Mouse (Mus musculus): ENCODE results near the gene 2810408A11Rik. TPM values are rescaled to one million over a fixed set of nuclear protein-coding genes. Genes with fewer than 3 reads are reported as not detected.

2810408A11Rik gene
- total RNA-seq, 2 experiments from 2014 or later, result 0.17 to 0.58 TPM

GRCm38 (mm10) chr11:69850754-69851153, 50.0 kb downstream of the 2810408A11Rik start:
- DNase-seq (ENCODE audit: low spot score in 2 of 2), result no peak

- no peak for DNase-seq (ENCODE audit: low spot score in 2 of 2)
These were observed 50.9 kb downstream of the 2810408A11Rik start for GRCm38 (mm10) chr11:69849884-69850283.

- DNase-seq (ENCODE audit: low spot score in 2 of 2), result no peak
These were observed 51.7 kb downstream of the 2810408A11Rik start for GRCm38 (mm10) chr11:69849128-69849527.

- no peak for DNase-seq (ENCODE audit: low spot score in 2 of 2)
These were observed 52.8 kb downstream of the 2810408A11Rik start for GRCm38 (mm10) chr11:69848021-69848420.

Small RNAs within 50 kb of the gene (microRNA-seq; reads per million reads assigned to microRNA genes)
- 0 reads per million in 2 experiments for gene Mir6924

Other genes with a start within 250 kb of the 2810408A11Rik start
- gene Sox15, start 245.7 kb downstream of the 2810408A11Rik start, total RNA-seq (2021), result not detected
- 10 to 100 TPM; 56.2 to 60.3 TPM for gene Mpdu1, start 238.3 kb downstream of the 2810408A11Rik start, total RNA-seq (2021)
- 10 to 100 TPM; 13.1 to 13.8 TPM for gene Cd68, start 234.8 kb downstream of the 2810408A11Rik start, total RNA-seq (2021)
- gene Eif4a1, start 228.6 kb downstream of the 2810408A11Rik start, total RNA-seq (2021), result 100 to 1,000 TPM; 325 to 357 TPM
- 10 to 100 TPM; 96.1 to 97.5 TPM for gene Senp3, start 218.9 kb downstream of the 2810408A11Rik start, total RNA-seq (2021)
- gene Tnfsf13, start 215.2 kb downstream of the 2810408A11Rik start, total RNA-seq (2021), result 1 to 10 TPM; 1.9 to 2.0 TPM
- gene Tnfsf12, start 205.1 kb downstream of the 2810408A11Rik start, total RNA-seq (2021), result 10 to 100 TPM; 11.4 to 12.4 TPM
- 1 to 10 TPM; 1.2 to 1.6 TPM for gene Tnfsfm13, start 204.9 kb downstream of the 2810408A11Rik start, total RNA-seq (2021)
- gene Polr2a, start 142.3 kb downstream of the 2810408A11Rik start, total RNA-seq (2021), result 10 to 100 TPM; 55.6 to 55.9 TPM
- not detected for gene Slc35g3, start 139.0 kb downstream of the 2810408A11Rik start, total RNA-seq (2021)
- gene Zbtb4, start 135.1 kb downstream of the 2810408A11Rik start, total RNA-seq (2021), result 100 to 1,000 TPM; 147 to 152 TPM
- 1 to 10 TPM in 1 of 2 experiments, under 1 TPM in 1; 0.52 to 1.0 TPM for gene Chrnb1, start 105.0 kb downstream of the 2810408A11Rik start, total RNA-seq (2021)
- gene Fgf11, start 99.1 kb downstream of the 2810408A11Rik start, total RNA-seq (2021), result 10 to 100 TPM; 27.4 to 27.6 TPM
- not detected for gene Tmem102, start 95.4 kb downstream of the 2810408A11Rik start, total RNA-seq (2021)
- gene Gm39566, start 85.7 kb downstream of the 2810408A11Rik start, total RNA-seq (2021), result not detected
- not detected for gene Spem2, start 82.5 kb downstream of the 2810408A11Rik start, total RNA-seq (2021)
- gene Spem1, start 78.8 kb downstream of the 2810408A11Rik start, total RNA-seq (2021), result under 1 TPM in 1 of 2 experiments, not detected in 1; 0.62 TPM
- 100 to 1,000 TPM; 191 to 196 TPM for gene Nlgn2, start 63.2 kb downstream of the 2810408A11Rik start, total RNA-seq (2021)
- gene Tmem256, start 62.5 kb downstream of the 2810408A11Rik start, total RNA-seq (2021), result 100 to 1,000 TPM; 110 to 117 TPM
- gene Plscr3, start 54.6 kb downstream of the 2810408A11Rik start, total RNA-seq (2021), result 10 to 100 TPM; 15.9 to 16.1 TPM
- gene Tnk1, start 42.3 kb downstream of the 2810408A11Rik start, total RNA-seq (2021), result not detected
- gene Tmem95, start 23.0 kb downstream of the 2810408A11Rik start, total RNA-seq (2021), result not detected
- gene Kctd11, start 19.6 kb downstream of the 2810408A11Rik start, total RNA-seq (2021), result 1 to 10 TPM; 1.3 to 1.4 TPM
- not detected for gene Acap1, start 5.4 kb downstream of the 2810408A11Rik start, total RNA-seq (2021)
- gene Neurl4, start 85 bp upstream of the 2810408A11Rik start, total RNA-seq (2021), result 100 to 1,000 TPM; 108 to 114 TPM
- 10 to 100 TPM; 35.7 to 36.1 TPM for gene Gps2, start 12.9 kb upstream of the 2810408A11Rik start, total RNA-seq (2021)
- gene Eif5a, start 21.0 kb upstream of the 2810408A11Rik start, total RNA-seq (2021), result 100 to 1,000 TPM; 438 to 463 TPM
- 1 to 10 TPM; 8.7 to 9.2 TPM for gene Ybx2, start 34.8 kb upstream of the 2810408A11Rik start, total RNA-seq (2021)
- gene Slc2a4, start 47.2 kb upstream of the 2810408A11Rik start, total RNA-seq (2021), result 1 to 10 TPM; 3.4 to 3.5 TPM
- gene Cldn7, start 63.8 kb upstream of the 2810408A11Rik start, total RNA-seq (2021), result not detected
- gene Ctdnep1, start 80.2 kb upstream of the 2810408A11Rik start, total RNA-seq (2021), result 100 to 1,000 TPM; 110 to 111 TPM
- 10 to 100 TPM; 76.7 to 80.1 TPM for gene Elp5, start 81.5 kb upstream of the 2810408A11Rik start, total RNA-seq (2021)
- 100 to 1,000 TPM; 238 to 240 TPM for gene Gabarap, start 90.2 kb upstream of the 2810408A11Rik start, total RNA-seq (2021)
- gene Phf23, start 94.8 kb upstream of the 2810408A11Rik start, total RNA-seq (2021), result 10 to 100 TPM; 50.3 TPM
- gene Dvl2, start 99.6 kb upstream of the 2810408A11Rik start, total RNA-seq (2021), result 10 to 100 TPM; 33.0 to 38.7 TPM
- gene Acadvl, start 114.4 kb upstream of the 2810408A11Rik start, total RNA-seq (2021), result 10 to 100 TPM; 56.4 to 67.1 TPM
- gene Dlg4, start 116.0 kb upstream of the 2810408A11Rik start, total RNA-seq (2021), result 100 to 1,000 TPM; 846 to 862 TPM
- gene Asgr1, start 153.1 kb upstream of the 2810408A11Rik start, total RNA-seq (2021), result under 1 TPM; 0.84 to 0.99 TPM
- gene Asgr2, start 191.7 kb upstream of the 2810408A11Rik start, total RNA-seq (2021), result not detected
- under 1 TPM; 0.45 to 0.66 TPM for gene Mgl2, start 229.3 kb upstream of the 2810408A11Rik start, total RNA-seq (2021)

All from layer of hippocampus, adult 18-20 months (tissue).